Mouse (Mus musculus) kidney, postnatal 10 days (tissue): ENCODE measurements around the gene Gm27029.
"Not testable (repeated sequence)": the region's sequence is repeated elsewhere in the genome, so short reads cannot be mapped to it uniquely, and the experiment has no call there.

Experiments
- DNase-seq: peaks from one replicate; pipeline ENCODE4 v3.0.0; 2021; ENCODE audit warnings: mixed read lengths

The Gm27029 gene

DNA sequence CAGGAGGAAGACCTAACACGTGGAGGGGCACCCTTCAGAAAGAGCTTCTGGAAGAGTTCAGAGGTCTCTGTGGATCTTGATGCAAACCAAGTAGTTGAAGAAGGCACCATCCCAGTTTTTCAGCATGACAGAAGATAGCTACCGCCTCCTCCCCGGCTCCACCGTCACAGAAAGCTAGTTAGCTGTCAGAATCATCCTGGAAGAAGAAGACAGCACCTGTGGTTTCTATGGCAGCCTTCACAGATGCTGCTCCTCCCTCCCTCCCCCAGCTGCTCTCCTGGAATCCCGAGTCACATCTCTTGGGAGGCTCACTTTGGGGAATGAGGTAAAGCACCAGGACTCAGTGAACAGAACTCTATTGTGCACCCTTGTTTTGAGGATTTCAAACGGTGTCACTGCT is 5.6 kb downstream of the Gm27029 start:
- no peak for DNase-seq

DNA sequence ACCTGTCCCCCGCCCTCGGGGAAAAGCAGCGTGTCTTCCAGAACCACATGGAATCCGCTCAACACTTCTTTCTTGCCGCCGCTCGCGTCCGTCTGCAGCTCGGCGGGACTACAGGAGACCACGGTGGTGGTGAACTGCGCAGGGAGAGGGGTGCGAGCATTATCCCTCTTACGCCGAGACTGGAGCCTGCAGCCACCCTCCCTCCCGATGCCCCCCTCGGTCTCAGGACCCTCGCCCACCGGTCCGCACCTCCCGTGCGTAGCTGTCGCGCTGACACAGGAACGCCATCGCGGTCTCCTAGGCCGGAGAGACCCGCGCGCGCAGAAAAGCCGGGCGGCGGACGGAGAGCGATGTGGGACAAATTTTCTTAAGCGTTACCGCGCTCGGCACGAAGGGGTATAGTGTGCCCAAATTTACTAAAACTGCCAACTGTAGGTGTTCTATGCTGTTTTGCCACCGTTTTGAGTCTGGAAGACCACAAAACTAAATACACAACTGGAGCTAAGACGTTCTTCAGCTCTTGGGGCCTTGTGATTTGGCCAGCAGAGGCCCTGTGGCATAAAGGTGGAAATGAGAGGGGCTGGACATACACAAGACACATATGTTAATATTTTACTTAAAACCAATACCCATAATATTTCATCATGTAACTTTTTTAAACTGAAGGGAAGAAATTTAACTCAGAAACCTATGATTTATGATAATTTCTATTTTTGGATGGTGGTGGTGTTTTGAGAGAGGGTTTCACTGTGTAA is 7.3 kb downstream of the Gm27029 start, which contains the start of gene Aarsd1:
TSS of gene Aarsd1 (minus strand) at position 515 of the 755 bp plus-strand sequence.
- DNase-seq, result peak; percentile 92

DNA sequence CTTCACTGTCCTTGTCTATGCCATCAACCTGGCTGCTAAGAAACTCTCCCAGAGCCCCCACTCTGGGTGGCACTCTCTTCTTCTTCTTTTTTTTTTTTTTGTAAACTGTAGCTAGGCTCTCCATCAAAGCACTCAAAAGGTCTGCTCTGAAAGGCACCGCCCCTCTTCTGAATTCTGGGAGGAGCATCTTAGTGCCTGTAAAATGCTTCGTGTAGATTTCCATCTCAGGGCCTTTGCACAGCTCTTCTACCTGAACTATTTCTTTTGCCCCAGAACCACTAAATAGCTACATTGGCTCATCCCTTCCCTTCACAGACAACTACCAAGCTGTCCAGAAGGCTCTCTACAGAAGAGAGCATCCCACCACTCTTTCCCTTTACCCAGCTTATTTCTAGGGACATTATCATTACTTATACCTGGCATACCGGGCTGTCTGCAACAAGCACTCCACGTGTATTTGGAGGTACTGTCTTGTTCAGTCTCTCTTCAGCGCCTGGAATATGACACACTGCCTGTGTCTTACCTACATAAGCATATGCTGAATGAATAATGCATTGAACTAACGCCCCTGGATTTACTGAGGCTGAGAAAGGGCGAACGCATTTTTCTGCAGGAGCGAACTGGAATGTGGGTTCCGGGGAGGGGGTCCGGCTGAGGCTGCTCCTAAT is 8.0 kb downstream of the Gm27029 start:
- DNase-seq, result no peak

DNA sequence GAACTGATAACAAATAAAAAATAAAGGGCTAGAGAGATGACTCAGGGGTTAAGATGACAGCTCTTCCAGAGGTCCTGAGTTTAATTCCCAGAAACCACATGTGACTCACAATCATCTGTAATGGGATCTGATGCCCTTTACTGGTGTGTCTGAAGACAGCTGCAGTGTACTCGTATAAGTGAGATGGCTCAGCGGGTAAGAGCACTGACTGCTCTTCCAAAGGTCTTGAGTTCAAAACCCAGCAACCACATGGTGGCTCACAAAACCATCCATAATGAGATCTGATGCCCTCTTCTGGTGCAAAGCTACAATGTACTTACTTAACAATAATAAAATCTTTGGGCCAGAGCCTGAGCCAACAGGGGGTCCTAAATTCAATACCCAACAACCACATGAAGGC is 9.3 kb downstream of the Gm27029 start:
- no peak for DNase-seq

DNA sequence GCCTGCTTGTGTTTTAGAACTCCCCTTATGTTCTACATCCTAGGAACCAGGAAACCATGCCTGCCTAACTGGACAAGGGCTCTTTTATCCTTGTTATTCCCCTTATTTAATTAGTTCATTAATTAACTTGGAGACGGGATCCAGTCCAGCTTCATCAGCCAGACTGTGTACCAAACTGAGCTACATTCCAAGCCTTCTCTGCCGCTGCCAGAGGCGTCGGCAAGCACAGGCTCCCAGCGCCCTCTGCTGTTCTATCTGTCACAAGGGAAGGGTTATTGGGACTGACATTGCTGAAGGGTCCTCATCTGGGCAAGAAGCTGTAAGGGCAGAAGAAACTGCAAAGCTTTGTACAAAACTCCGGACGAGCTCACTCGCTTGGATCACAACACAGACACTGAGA is 29.5 kb downstream of the Gm27029 start:
- DNase-seq, result peak; percentile 92

DNA sequence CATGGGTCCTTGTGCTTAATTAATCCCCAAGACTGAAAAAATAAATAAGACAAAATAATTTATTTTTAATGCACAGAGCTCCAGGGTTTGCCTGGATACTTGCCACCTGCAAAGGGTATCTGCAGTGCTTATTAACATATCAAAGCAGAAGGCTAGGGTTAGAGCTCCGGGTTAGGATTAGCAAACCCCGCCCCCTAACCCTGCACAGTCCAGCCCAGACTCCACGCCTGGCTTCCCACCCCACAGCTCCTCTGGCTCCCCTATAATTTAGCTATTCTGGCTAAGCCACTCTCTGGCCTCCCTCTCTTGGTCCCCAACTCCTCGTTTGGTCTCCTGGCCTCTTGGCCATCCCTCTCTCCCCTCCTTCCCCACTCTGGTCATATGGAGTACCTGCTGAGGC is 42.8 kb downstream of the Gm27029 start:
- no peak for DNase-seq

DNA sequence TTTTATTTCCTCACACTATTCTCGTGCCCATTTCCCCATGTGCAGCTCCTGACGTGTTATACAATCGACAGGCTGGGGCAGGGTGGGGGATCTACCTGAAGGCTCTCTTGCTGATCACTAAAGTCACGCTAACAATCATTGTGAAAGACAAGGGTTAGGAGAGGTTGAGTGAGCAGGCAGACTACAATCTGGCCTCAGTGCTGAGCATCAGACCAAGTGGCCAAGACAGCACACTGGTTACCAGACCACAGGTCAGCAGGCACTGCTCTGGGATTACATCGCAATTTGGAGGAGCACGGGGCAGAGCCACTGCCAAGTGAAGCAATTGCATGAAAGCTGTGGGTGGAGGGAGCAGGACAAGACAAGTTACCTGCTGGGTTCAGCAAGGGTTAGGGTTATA is 45.7 kb downstream of the Gm27029 start:
- peak; percentile 53 for DNase-seq

DNA sequence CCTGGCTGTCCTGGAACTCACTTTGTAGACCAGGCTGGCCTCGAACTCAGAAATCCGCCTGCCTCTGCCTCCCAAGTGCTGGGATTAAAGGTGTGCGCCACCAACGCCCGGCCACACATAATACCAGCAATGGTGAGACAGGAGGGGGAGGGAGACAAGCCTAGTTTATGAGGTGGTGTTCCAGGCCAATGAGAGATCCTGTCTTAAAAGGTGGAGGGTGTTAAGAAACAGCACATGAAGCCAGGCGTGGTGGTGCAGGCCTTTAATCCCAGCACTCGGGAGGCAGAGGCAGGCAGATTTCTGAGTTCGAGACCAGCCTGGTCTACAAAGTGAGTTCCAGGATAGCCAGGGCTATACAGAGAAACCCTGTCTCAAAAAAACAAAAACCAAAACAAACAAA is 46.4 kb downstream of the Gm27029 start:
- not testable (repeated sequence) for DNase-seq

DNA sequence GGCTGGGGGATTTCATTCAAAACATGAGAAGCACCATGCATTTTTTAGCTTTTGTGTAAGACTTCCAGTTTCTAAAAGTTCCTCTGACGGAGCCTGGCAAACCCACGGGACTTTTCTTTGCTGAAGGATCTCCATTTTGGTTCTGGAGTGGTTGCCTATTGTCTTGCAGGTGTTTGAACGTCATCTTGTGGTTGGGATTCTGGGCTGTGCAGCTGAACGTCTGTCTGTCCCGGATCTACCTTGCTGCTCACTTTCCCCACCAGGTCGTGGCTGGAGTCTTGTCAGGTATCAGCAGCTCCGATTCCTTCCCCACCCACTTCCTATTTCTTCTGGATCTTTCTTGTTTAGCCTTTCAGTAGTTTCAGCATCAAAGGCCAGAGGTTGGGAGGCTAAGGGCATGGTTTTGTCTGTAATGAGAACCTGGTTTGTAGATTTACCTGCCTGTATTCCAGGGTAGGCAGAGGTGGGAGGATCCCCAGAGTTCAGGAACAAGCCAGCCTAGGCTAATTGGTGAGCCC is 50.1 kb downstream of the Gm27029 start:
- DNase-seq, result no peak

DNA sequence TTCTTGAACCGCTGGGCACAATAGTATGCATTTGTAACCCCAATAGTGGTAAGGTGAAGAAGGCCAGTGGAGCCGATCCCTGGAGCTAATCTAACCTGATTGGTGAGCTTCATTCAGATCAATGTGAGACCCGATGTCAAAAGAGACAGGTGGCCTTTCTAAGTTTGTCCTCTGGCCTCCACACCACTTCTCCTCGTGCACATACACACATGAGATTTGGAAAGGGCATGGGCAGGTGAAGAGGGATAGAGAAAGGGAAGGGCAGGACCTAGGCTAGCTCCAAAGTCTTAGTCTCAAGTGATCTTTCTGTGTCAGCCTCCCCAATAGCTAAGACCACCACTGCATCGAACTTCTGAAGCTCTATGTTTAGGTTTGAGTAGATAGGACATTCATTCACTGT is 54.5 kb downstream of the Gm27029 start:
- DNase-seq, result no peak

DNA sequence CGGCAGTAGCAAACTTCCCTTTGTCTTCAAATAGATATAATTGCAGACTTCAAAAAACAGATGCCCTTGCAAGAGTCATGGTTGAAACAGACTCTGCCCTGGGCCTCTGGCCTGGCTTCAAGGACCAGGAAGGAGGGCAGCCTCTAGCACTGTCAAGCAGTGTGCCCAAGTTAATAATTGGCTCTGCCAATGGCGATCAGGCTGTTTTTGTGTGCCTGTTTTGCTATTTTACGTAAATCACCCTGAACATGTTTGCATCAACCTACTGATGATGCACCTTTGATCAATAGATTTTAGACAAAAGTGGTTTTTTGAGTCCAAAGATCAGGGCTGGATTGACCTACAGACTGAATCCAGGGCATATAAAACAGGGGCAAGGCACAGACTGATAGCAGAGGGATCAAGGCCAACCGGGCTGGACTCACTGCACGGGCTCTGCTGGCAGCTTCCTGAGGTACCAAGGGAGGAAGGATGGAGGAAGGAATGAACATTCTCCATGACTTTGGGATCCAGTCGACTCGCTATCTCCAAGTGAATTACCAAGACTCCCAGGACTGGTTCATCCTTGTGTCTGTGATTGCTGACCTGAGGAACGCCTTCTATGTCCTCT is 57.2 kb downstream of the Gm27029 start, which contains the start of gene G6pc:
TSS of gene G6pc (plus strand) at position 236 of the 610 bp plus-strand sequence.
- peak; percentile 68 for DNase-seq

DNA sequence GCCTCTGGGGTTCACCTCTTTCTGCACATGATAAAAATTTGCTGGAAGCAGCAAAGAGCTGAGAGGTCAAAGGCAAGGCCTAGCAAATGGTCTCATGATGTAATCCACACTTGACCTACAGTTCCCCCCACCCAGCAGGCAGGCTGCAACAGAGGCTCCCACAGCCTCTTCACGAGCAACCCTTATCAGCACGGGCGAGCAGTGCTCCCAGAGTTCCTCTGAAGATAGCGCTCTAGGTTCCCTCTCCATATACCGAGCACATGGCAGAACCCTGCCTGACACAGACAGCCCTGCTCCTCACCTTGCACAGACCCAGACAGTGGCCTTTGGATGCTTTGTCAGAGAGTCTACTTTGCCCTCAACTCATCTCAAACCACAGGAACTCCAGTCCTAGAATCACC is 60.1 kb downstream of the Gm27029 start:
- peak; percentile 49 for DNase-seq

DNA sequence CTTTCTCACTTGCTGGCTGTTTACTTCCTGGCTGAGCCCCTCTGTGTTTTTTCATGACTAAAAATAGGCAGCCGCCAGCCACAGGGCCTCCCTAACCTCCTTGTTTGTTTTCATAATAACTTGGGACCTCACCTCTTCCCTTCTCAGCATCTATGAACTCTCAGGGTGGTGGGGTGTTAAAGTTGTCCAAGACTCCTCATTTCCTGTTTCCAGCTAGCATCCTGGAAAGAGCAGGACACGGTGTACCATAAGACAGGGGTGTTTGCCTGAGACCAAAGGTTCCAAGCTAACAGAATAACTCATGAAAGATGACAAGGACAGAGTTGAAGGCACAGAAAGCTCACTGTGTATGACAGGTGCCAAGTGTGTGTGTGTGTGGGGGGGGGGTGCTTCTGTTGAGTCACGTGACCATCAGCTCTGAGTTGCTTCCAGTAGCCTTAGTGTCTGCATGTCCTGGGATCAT is 63.9 kb downstream of the Gm27029 start:
- DNase-seq, result no peak

DNA sequence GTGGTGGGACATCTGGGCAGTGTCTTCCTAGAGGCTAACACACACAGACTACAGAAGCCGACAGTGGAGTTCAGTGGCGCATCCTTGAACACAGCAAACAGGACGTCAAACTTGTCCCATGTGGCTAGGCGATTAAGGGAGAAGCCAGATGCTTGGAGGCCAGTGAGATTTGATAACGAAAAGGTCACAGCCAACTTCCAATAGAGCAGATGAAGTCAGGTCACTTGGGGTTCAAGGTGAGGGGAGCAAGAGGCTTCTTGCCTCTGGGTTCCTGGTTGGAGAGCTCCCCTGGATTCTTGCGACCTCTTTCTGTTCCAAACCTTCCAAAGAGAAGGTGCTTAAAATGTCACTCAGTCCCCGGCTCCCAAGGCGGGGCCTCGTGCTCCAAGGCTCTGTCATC is 64.8 kb downstream of the Gm27029 start:
- no peak for DNase-seq

DNA sequence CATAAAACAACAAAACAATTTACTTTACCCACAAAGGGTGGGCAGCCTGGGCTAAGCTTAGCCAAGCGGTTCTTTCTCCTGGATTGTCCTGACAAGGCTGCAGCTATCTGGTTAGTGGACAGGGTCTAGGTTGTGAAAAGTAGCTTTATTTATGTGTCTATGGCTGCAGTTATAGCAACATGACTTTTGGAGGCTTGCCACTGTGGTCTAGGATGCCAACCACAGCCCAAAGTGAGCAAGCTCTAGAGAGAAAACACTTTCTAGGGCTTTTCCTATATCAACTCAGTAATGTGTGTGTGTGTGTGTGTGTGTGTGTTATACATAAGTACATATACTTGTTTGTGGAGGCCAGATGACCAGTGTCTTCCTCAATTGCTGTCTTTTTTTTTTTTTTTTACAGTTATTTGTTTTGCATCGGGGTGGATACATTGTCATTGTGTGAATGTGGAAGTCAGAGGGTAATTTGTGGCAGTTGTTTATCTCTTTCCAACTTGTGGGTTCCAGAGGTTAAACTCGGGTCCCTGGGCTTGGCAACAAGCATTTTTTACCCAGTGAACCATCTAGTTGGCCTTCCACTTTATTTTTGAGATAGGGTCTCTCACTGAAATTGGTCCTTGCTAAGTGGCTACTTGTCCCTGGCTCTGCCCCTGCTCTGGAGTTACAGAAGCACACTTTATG is 67.0 kb downstream of the Gm27029 start:
- DNase-seq, result no peak
